Mouse (Mus musculus): ENCODE results near the gene S1pr1.

The S1pr1 gene

GRCm38 (mm10) chr3:115675546-115676535 is 39.0 kb downstream of the S1pr1 start:
- in situ Hi-C loops (cut with MseI, MboI) = no loop called here

GRCm38 (mm10) chr3:115674665-115675064 is 40.2 kb downstream of the S1pr1 start:
- in situ Hi-C loops (cut with MseI, MboI) = no loop called here

- in situ Hi-C loops (cut with MseI, MboI) = no loop called here
Observed at GRCm38 (mm10) chr3:115673663-115674157, 41.2 kb downstream of the S1pr1 start.

- in situ Hi-C loops (cut with MseI, MboI) = no loop called here
Observed at GRCm38 (mm10) chr3:115672965-115673662, 41.8 kb downstream of the S1pr1 start.

GRCm38 (mm10) chr3:115669230-115669629 is 45.6 kb downstream of the S1pr1 start:
- in situ Hi-C loops (cut with MseI, MboI) = no loop called here

GRCm38 (mm10) chr3:115667182-115667581 is 47.7 kb downstream of the S1pr1 start:
- in situ Hi-C loops (cut with MseI, MboI) = no loop called here

GRCm38 (mm10) chr3:115666547-115666946 is 48.3 kb downstream of the S1pr1 start:
- in situ Hi-C loops (cut with MseI, MboI) = no loop called here

- in situ Hi-C loops (cut with MseI, MboI) = no loop called here
Observed at GRCm38 (mm10) chr3:115664497-115664896, 50.4 kb downstream of the S1pr1 start.

- in situ Hi-C loops (cut with MseI, MboI) = no loop called here
Observed at GRCm38 (mm10) chr3:115660701-115661460, 54.0 kb downstream of the S1pr1 start.
